Mouse (Mus musculus): ENCODE measurements around the gene Naip6. TPM values are rescaled to one million over a fixed set of nuclear protein-coding genes. Genes with fewer than 3 reads are reported as not detected.

Gene Naip6
- total and polyA plus RNA-seq, 2 experiments from 2014 or later: 0.03 to 0.10 TPM

GRCm38 (mm10) chr13:100243702-100244101 is 73.8 kb downstream of the Naip6 start:
- H3K4me1 ChIP-seq (ENCODE audit: insufficient read depth, low read length): no peaks in the 10 kb centered on the region
- no peak overlapping the region for H3K9ac ChIP-seq (replicated peaks; ENCODE audit: low read length)
- no peak overlapping the region for H3K4me3 ChIP-seq (ENCODE audit: low read length)
- H3K27ac ChIP-seq: no peak overlapping the region
- no peaks in the 10 kb centered on the region for H3K27me3 ChIP-seq (ENCODE audit: insufficient read depth, low read length)
- no peak overlapping the region for H3K4me2 ChIP-seq (ENCODE audit: low read depth, low read length)
- peak; percentile 40; the same call in 1 of the 2 replicates for ATAC-seq
- DNase-seq (ENCODE audit: low spot score): no peak
- no peak for TF ChIP-seq CTCF (IDR thresholded peaks at IDR 0.05; ENCODE audit: low read depth)
- no peaks in the 10 kb centered on the region for H3K36me3 ChIP-seq (ENCODE audit: insufficient read depth, low read length)
- H3K9me3 ChIP-seq (ENCODE audit: low read length): no peaks in the 10 kb centered on the region

Other genes starting within 250 kb of the Naip6 start
- 13.3 and 17.1 TPM in 2 replicates for gene Bdp1, start 213.6 kb downstream of the Naip6 start, total RNA-seq (2014; rRNA removed)
- gene Bdp1, start 213.6 kb downstream of the Naip6 start, polyA plus RNA-seq (2015; fragmentation: Nextera tagmentation; extraction: Ambion mirVana): 16.5 and 21.3 TPM in 2 replicates
- 32.0 and 49.7 TPM in 2 replicates for gene Serf1, start 209.7 kb downstream of the Naip6 start, total RNA-seq (2014; rRNA removed)
- gene Serf1, start 209.7 kb downstream of the Naip6 start, polyA plus RNA-seq (2015; fragmentation: Nextera tagmentation; extraction: Ambion mirVana): 331 and 361 TPM in 2 replicates
- 13.7 and 19.2 TPM in 2 replicates for gene Smn1, start 192.8 kb downstream of the Naip6 start, total RNA-seq (2014; rRNA removed)
- 36.2 and 39.8 TPM in 2 replicates for gene Smn1, start 192.8 kb downstream of the Naip6 start, polyA plus RNA-seq (2015; fragmentation: Nextera tagmentation; extraction: Ambion mirVana)
- 0.37 and 1.2 TPM in 2 replicates for gene Naip2, start 115.6 kb downstream of the Naip6 start, total RNA-seq (2014; rRNA removed)
- gene Naip2, start 115.6 kb downstream of the Naip6 start, polyA plus RNA-seq (2015; fragmentation: Nextera tagmentation; extraction: Ambion mirVana): 0.10 and 0.11 TPM in 2 replicates
- gene Naip5, start 71.4 kb downstream of the Naip6 start, total RNA-seq (2014; rRNA removed): 0.11 and 0.31 TPM in 2 replicates
- 0.13 and 0.15 TPM in 2 replicates for gene Naip5, start 71.4 kb downstream of the Naip6 start, polyA plus RNA-seq (2015; fragmentation: Nextera tagmentation; extraction: Ambion mirVana)
- gene Naip1, start 135.2 kb upstream of the Naip6 start, total RNA-seq (2014; rRNA removed): 0.10 and 0.22 TPM in 2 replicates
- 0.08 and 0.11 TPM in 2 replicates for gene Naip1, start 135.2 kb upstream of the Naip6 start, polyA plus RNA-seq (2015; fragmentation: Nextera tagmentation; extraction: Ambion mirVana)
- 22.6 and 24.4 TPM in 2 replicates for gene Gtf2h2, start 174.9 kb upstream of the Naip6 start, total RNA-seq (2014; rRNA removed)
- 57.4 and 65.9 TPM in 2 replicates for gene Gtf2h2, start 174.9 kb upstream of the Naip6 start, polyA plus RNA-seq (2015; fragmentation: Nextera tagmentation; extraction: Ambion mirVana)
- gene Ocln, start 235.0 kb upstream of the Naip6 start, total RNA-seq (2014; rRNA removed): 12.4 and 12.9 TPM in 2 replicates
- 11.9 and 13.5 TPM in 2 replicates for gene Ocln, start 235.0 kb upstream of the Naip6 start, polyA plus RNA-seq (2015; fragmentation: Nextera tagmentation; extraction: Ambion mirVana)

Data from hindbrain, postnatal 0 days (tissue).